Mouse (Mus musculus): ENCODE measurements around the gene Mttp.

GRCm38 (mm10) chr3:138129110-138129509 lies 15.7 kb downstream of the Mttp start:
- no peak for TF ChIP-seq POLR2A (IDR thresholded peaks at IDR 0.05; ENCODE audit: low read depth, low read length)
- no peak for TF ChIP-seq CTCF (IDR thresholded peaks at IDR 0.05; ENCODE audit: borderline replicate concordance, insufficient read depth, low read length)

All from embryonic fibroblast, embryonic 13.5 days (primary cell).